Mouse (Mus musculus) CD4-positive, CD25-positive, alpha-beta regulatory T cell (primary cell): ENCODE measurements around the gene Prrt4. TPM values are rescaled to one million over a fixed set of nuclear protein-coding genes. Genes with fewer than 3 reads are reported as not detected.

Source experiments
- polyA plus RNA-seq: library from polyadenylated mRNA; unstranded; fragments of 100-300 nt; shearing (Covaris generic); gene quantifications from one replicate; pipeline ENCODE4 v1.2.1, GENCODE M21; 2017

The Prrt4 gene
- polyA plus RNA-seq = 0.25 TPM

GRCm38 (mm10) chr6:29178888-29179658, at the start of gene Prrt4:
Prrt4 (minus strand) TSS chr6:29179584.

GRCm38 (mm10) chr6:29215881-29216501, 36.6 kb upstream of the Prrt4 start, which contains the start of gene Impdh1:
Impdh1 (minus strand) TSS chr6:29216364.

GRCm38 (mm10) chr6:29164314-29165244, 14.8 kb downstream of the Prrt4 start, which contains the start of gene Rbm28:
Rbm28 (minus strand) TSS chr6:29165006.

Other genes starting within 250 kb of the Prrt4 start
- 0.11 TPM for gene Lep, start 119.4 kb downstream of the Prrt4 start, polyA plus RNA-seq
- 66.1 TPM for gene Rbm28, start 14.6 kb downstream of the Prrt4 start, polyA plus RNA-seq
- gene Impdh1, start 36.8 kb upstream of the Prrt4 start, polyA plus RNA-seq = 111 TPM
- gene Hilpda, start 92.9 kb upstream of the Prrt4 start, polyA plus RNA-seq = 33.7 TPM
- gene Fam71f2, start 100.0 kb upstream of the Prrt4 start, polyA plus RNA-seq = 0.92 TPM
- not detected for gene Fam71f1, start 139.6 kb upstream of the Prrt4 start, polyA plus RNA-seq
- 101 TPM for gene Calu, start 168.5 kb upstream of the Prrt4 start, polyA plus RNA-seq
- 0.17 TPM for gene Opn1sw, start 208.9 kb upstream of the Prrt4 start, polyA plus RNA-seq
- gene Ccdc136, start 216.7 kb upstream of the Prrt4 start, polyA plus RNA-seq = 1.4 TPM